Mouse (Mus musculus) forebrain, postnatal 0 days (tissue): Measurements from ENCODE around the gene Mrm3. TPM values are rescaled to one million over a fixed set of nuclear protein-coding genes. Genes with fewer than 3 reads are reported as not detected.

Experiments used
- ATAC-seq: fragments of 200-750 bp; cut with Nextera tagmentation; 2 replicates; pipeline ENCODE4 v1.8.0; 2017; ENCODE audit warnings: mild to moderate bottlenecking, moderate library complexity
- DNase-seq: peaks from one replicate; pipeline ENCODE4 v3.0.0-alpha.2; 2015
- H3K27ac ChIP-seq: fragments of 300-500 bp; sonication (generic); 2 replicates; pipeline ENCODE4 v1.5.1; 2014; ENCODE audit warnings: low read depth, mild to moderate bottlenecking, antibody characterized with exemption, low read length, moderate library complexity, mixed read lengths
- H3K27me3 ChIP-seq: fragments of 300-500 bp; sonication (generic); 2 replicates; pipeline ENCODE4 v1.6.1; 2014; ENCODE audit warnings: mild to moderate bottlenecking, low read length, mixed read lengths; ENCODE audit not compliant: insufficient read depth
- H3K36me3 ChIP-seq: fragments of 300-500 bp; sonication (generic); 2 replicates; pipeline ENCODE4 v1.6.1; 2014; ENCODE audit warnings: mild to moderate bottlenecking, moderate library complexity; ENCODE audit not compliant: insufficient read depth
- H3K4me1 ChIP-seq: fragments of 300-500 bp; sonication (generic); 2 replicates; pipeline ENCODE4 v1.6.1; 2014; ENCODE audit warnings: antibody characterized with exemption; ENCODE audit not compliant: insufficient read depth
- H3K4me2 ChIP-seq: fragments of 300-500 bp; sonication (generic); 2 replicates; pipeline ENCODE4 v1.6.1; 2014; ENCODE audit warnings: low read depth, mild to moderate bottlenecking, moderate library complexity
- H3K4me3 ChIP-seq: fragments of 300-500 bp; sonication (generic); 2 replicates; pipeline ENCODE4 v1.5.1; 2014; ENCODE audit warnings: low read depth, low read length, mixed read lengths
- H3K9ac ChIP-seq: fragments of 300-500 bp; sonication (generic); 2 replicates; pipeline ENCODE4 v1.6.1; 2014; ENCODE audit warnings: mild to moderate bottlenecking
- H3K9me3 ChIP-seq: fragments of 300-500 bp; sonication (generic); 2 replicates; pipeline ENCODE4 v1.6.1; 2016; ENCODE audit warnings: low read length
- CTCF ChIP-seq: sonication (generic); IDR thresholded peaks from 2 replicates; pipeline ENCODE4 v1.5.1; 2016; ENCODE audit warnings: antibody characterized with exemption, control low read depth, low read depth
- WGBS: fragments of 180-500 bp; shearing (Covaris S2); extraction: QIAGEN DNeasy Blood & Tissue Kit; methylation state at CpG from one replicate; pipeline ENCODE4 v1.1.7; 2014; 5-methylcytosine and 5-hydroxymethylcytosine counted together
- polyA plus RNA-seq: library from polyadenylated mRNA; unstranded; fragments of >200 nt; fragmentation: Nextera tagmentation; extraction: Ambion mirVana; gene quantifications from 2 replicates; pipeline ENCODE4 v1.2.1, GENCODE M21; 2015
- total RNA-seq: library from RNA; depleted of rRNA; stranded (reverse); fragments of >200 nt; gene quantifications from 2 replicates; pipeline ENCODE4 v1.2.3, GENCODE M21; 2014; rRNA removed

The Mrm3 gene
- total and polyA plus RNA-seq, 2 experiments from 2014 or later = 18.2 to 22.2 TPM

DNA sequence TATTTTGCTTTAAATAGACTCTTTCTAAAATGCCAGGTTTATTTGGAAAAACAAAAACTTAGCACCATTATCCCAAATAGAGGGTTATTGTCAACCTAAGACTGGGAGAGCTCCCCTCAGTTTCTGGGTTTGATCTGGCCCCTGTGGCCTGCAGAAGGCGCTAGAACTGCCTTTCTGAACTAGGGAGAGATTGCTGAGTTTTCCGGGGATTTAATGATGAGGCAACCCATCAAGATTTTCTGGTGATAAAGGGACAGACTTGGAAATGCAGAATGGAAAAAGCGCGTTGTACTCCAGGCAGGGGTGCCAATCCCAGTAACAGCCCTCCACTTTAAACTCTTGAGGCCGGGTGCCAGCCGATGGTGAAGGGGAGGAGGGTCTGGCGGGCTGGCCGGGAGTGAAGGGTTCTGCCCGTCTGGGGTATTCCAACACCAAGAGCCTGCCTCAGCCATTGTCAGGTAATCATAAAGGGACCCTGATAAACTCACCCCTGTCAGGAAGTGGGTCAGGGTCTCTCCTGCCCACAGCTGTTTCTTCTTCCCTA lies 55.0 kb downstream of the Mrm3 start:
- ATAC-seq (no peak), DNase-seq (no peak)
- H3K4me3 ChIP-seq = no peak overlapping the region
- H3K27me3 ChIP-seq = peaks cover 5% of the 10 kb centered on the region; the same call in 1 of the 2 replicates
- no peaks in the 10 kb centered on the region for H3K9me3 ChIP-seq
- H3K36me3 ChIP-seq = no peaks in the 10 kb centered on the region
- 42% methylated on average over 9 of the region's 9 CpGs for WGBS
- peak; percentile 38 for TF ChIP-seq CTCF
- H3K4me1 ChIP-seq = no peaks in the 10 kb centered on the region
- no peak overlapping the region for H3K4me2 ChIP-seq
- H3K27ac ChIP-seq = no peak overlapping the region
- H3K9ac ChIP-seq = no peak overlapping the region

Other genes starting within 250 kb of the Mrm3 start
- 5.0 and 10.0 TPM in 2 replicates for gene 1700016K19Rik, start 243.8 kb upstream of the Mrm3 start, total RNA-seq
- gene 1700016K19Rik, start 243.8 kb upstream of the Mrm3 start, polyA plus RNA-seq = 7.7 and 8.0 TPM in 2 replicates
- gene Rflnb, start 215.9 kb upstream of the Mrm3 start, total RNA-seq = 11.6 and 12.7 TPM in 2 replicates
- 9.1 and 14.0 TPM in 2 replicates for gene Rflnb, start 215.9 kb upstream of the Mrm3 start, polyA plus RNA-seq
- gene Vps53, start 64.1 kb upstream of the Mrm3 start, total RNA-seq = 49.4 and 56.6 TPM in 2 replicates
- 59.1 and 63.2 TPM in 2 replicates for gene Vps53, start 64.1 kb upstream of the Mrm3 start, polyA plus RNA-seq
- 25.1 TPM in 2 replicates for gene Fam57a, start 64.0 kb upstream of the Mrm3 start, total RNA-seq
- 14.3 and 17.4 TPM in 2 replicates for gene Fam57a, start 64.0 kb upstream of the Mrm3 start, polyA plus RNA-seq
- 0.43 TPM in 1 of 2 replicates, not detected in the other for gene Dbil5, start 26.1 kb upstream of the Mrm3 start, total RNA-seq
- gene Dbil5, start 26.1 kb upstream of the Mrm3 start, polyA plus RNA-seq = 0.89 and 1.2 TPM in 2 replicates
- gene Gemin4, start 26.1 kb upstream of the Mrm3 start, total RNA-seq = 11.5 and 12.2 TPM in 2 replicates
- gene Gemin4, start 26.1 kb upstream of the Mrm3 start, polyA plus RNA-seq = 6.9 and 8.7 TPM in 2 replicates
- gene Glod4, start within 50 bp of the Mrm3 start, total RNA-seq = 79.7 and 90.6 TPM in 2 replicates
- gene Glod4, start within 50 bp of the Mrm3 start, polyA plus RNA-seq = 110 and 126 TPM in 2 replicates
- 19.0 and 22.1 TPM in 2 replicates for gene Nxn, start 155.4 kb downstream of the Mrm3 start, total RNA-seq
- gene Nxn, start 155.4 kb downstream of the Mrm3 start, polyA plus RNA-seq = 10.7 and 12.7 TPM in 2 replicates
- 48.6 and 56.6 TPM in 2 replicates for gene Timm22, start 163.2 kb downstream of the Mrm3 start, total RNA-seq
- 93.2 and 98.2 TPM in 2 replicates for gene Timm22, start 163.2 kb downstream of the Mrm3 start, polyA plus RNA-seq